Mouse (Mus musculus) MEL (cell line): ENCODE measurements around the gene Rem1. TPM values are rescaled to one million over a fixed set of nuclear protein-coding genes. Genes with fewer than 3 reads are reported as not detected.

Experiments used
- DNase-seq: peaks from one replicate; pipeline ENCODE4 v3.0.0; 2011; ENCODE audit warnings: low read depth, low spot score
- H3K27ac ChIP-seq: 2 replicates; pipeline ENCODE4 v1.5.1; 2012; ENCODE audit warnings: low read depth, mild to moderate bottlenecking, control low read depth, low read length, moderate library complexity; ENCODE audit not compliant: control insufficient read depth
- H3K27me3 ChIP-seq, 2 experiments: fragments of 150-350 bp in 1 of 2; sonication (generic) in 1 of 2; 2 replicates each; pipeline ENCODE4 v1.6.1; 2012; ENCODE audit warnings: low read length in 2 of 2, mild to moderate bottlenecking in 2 of 2, improper control_type of control experiment in 1 of 2, moderate library complexity in 1 of 2; ENCODE audit not compliant: insufficient read depth in 2 of 2, control insufficient read depth in 1 of 2
- H3K36me3 ChIP-seq, 2 experiments: 2 replicates each; pipeline ENCODE4 v1.6.1; 2012 to 2014; ENCODE audit warnings: low read length in 2 of 2, improper control_type of control experiment in 1 of 2, inconsistent platforms in 1 of 2, mild to moderate bottlenecking in 1 of 2; ENCODE audit not compliant: insufficient read depth in 2 of 2, control insufficient read depth in 1 of 2
- H3K4me1 ChIP-seq, 2 experiments: fragments of 150-350 bp in 1 of 2; sonication (generic) in 1 of 2; 2 replicates each; pipeline ENCODE4 v1.6.1; 2012; ENCODE audit warnings: low read length in 2 of 2, improper control_type of control experiment in 1 of 2, mild to moderate bottlenecking in 1 of 2; ENCODE audit not compliant: insufficient read depth in 2 of 2, control insufficient read depth in 1 of 2
- H3K4me3 ChIP-seq, 2 experiments: fragments of 150-350 bp in 1 of 2; sonication (generic) in 1 of 2; 2 replicates each; pipeline ENCODE4 v1.5.1; 2012; ENCODE audit warnings: low read depth in 2 of 2, low read length in 2 of 2, mild to moderate bottlenecking in 2 of 2, moderate library complexity in 2 of 2, control low read depth in 1 of 2, improper control_type of control experiment in 1 of 2; ENCODE audit not compliant: control insufficient read depth in 1 of 2, insufficient read depth in 1 of 2
- H3K79me2 ChIP-seq: 2 replicates; pipeline ENCODE4 v1.6.1; 2012; ENCODE audit warnings: mild to moderate bottlenecking, low read length, moderate library complexity; ENCODE audit not compliant: control insufficient read depth, poor library complexity, insufficient read depth
- H3K9ac ChIP-seq: 2 replicates; pipeline ENCODE4 v1.6.1; 2012; ENCODE audit warnings: low read depth, mild to moderate bottlenecking, control low read depth, low read length, moderate library complexity; ENCODE audit not compliant: control insufficient read depth, poor library complexity, severe bottlenecking
- H3K9me3 ChIP-seq: fragments of 150-350 bp; sonication (generic); replicated peaks from 2 replicates; pipeline ENCODE4 v1.6.1; 2012; ENCODE audit warnings: mild to moderate bottlenecking, low read length, improper control_type of control experiment, moderate library complexity; ENCODE audit not compliant: insufficient read depth
- CHD1 ChIP-seq: IDR thresholded peaks from 2 replicates; pipeline ENCODE4 v1.6.1; 2012; ENCODE audit warnings: low read depth, mild to moderate bottlenecking, inconsistent platforms, low read length, improper control_type of control experiment
- CHD2 ChIP-seq: IDR thresholded peaks from 2 replicates; pipeline ENCODE4 v1.6.1; 2011; ENCODE audit warnings: low read length, improper control_type of control experiment
- EP300 ChIP-seq, 2 experiments: IDR thresholded peaks; 2 replicates each; pipeline ENCODE4 v1.6.1; 2011; ENCODE audit warnings: improper control_type of control experiment in 2 of 2, low read length in 2 of 2, low read depth in 1 of 2, mild to moderate bottlenecking in 1 of 2
- ETS1 ChIP-seq: IDR thresholded peaks from 2 replicates; pipeline ENCODE4 v1.6.1; 2012; ENCODE audit warnings: low read depth, mild to moderate bottlenecking, inconsistent platforms, low read length, improper control_type of control experiment, moderate library complexity
- GABPA ChIP-seq: IDR thresholded peaks from 2 replicates; pipeline ENCODE4 v1.6.1; 2012; ENCODE audit warnings: low read depth, mild to moderate bottlenecking, inconsistent platforms, low read length, improper control_type of control experiment, moderate library complexity
- GATA1 ChIP-seq: IDR thresholded peaks from 2 replicates; pipeline ENCODE4 v1.6.1; 2011; ENCODE audit warnings: low read depth, low read length, improper control_type of control experiment
- HCFC1 ChIP-seq: IDR thresholded peaks from 2 replicates; pipeline ENCODE4 v1.6.1; 2012; ENCODE audit warnings: low read depth, mild to moderate bottlenecking, inconsistent platforms, low read length, improper control_type of control experiment, moderate library complexity
- KAT2A ChIP-seq: conservative IDR thresholded peaks from 2 replicates; pipeline ENCODE4 v1.6.1; 2012; ENCODE audit warnings: low read depth, low read length, improper control_type of control experiment, inconsistent platforms
- MAX ChIP-seq: IDR thresholded peaks from 2 replicates; pipeline ENCODE4 v1.6.1; 2011; ENCODE audit warnings: low read length, improper control_type of control experiment
- MEF2A ChIP-seq: IDR thresholded peaks from 2 replicates; pipeline ENCODE4 v1.6.1; 2014; ENCODE audit warnings: low read depth, mild to moderate bottlenecking, inconsistent platforms, low read length, improper control_type of control experiment; ENCODE audit not compliant: poor library complexity, insufficient replicate concordance, severe bottlenecking; ENCODE audit errors: extremely low read depth
- MXI1 ChIP-seq: IDR thresholded peaks from 2 replicates; pipeline ENCODE4 v1.6.1; 2011; ENCODE audit warnings: mild to moderate bottlenecking, low read depth, low read length, improper control_type of control experiment
- MYB ChIP-seq: IDR thresholded peaks from 2 replicates; pipeline ENCODE4 v1.6.1; 2011; ENCODE audit warnings: mild to moderate bottlenecking, low read depth, low read length, improper control_type of control experiment
- NELFE ChIP-seq: IDR thresholded peaks from 2 replicates; pipeline ENCODE4 v1.6.1; 2011; ENCODE audit warnings: low read depth, low read length, improper control_type of control experiment
- NRF1 ChIP-seq: IDR thresholded peaks from 2 replicates; pipeline ENCODE4 v1.6.1; 2014; ENCODE audit warnings: low read depth, mild to moderate bottlenecking, inconsistent platforms, low read length, improper control_type of control experiment, moderate library complexity; ENCODE audit not compliant: poor library complexity, insufficient read depth, severe bottlenecking
- POLR2A ChIP-seq, 2 experiments: IDR thresholded peaks; 2 replicates each; pipeline ENCODE4 v1.6.1; 2011 to 2012; ENCODE audit warnings: low read length in 2 of 2, mild to moderate bottlenecking in 2 of 2, control low read depth in 1 of 2, improper control_type of control experiment in 1 of 2, low read depth in 1 of 2, moderate library complexity in 1 of 2; ENCODE audit not compliant: control insufficient read depth in 1 of 2, insufficient read depth in 1 of 2, poor library complexity in 1 of 2
- POLR2AphosphoS5 ChIP-seq: IDR thresholded peaks from 2 replicates; pipeline ENCODE4 v1.6.1; 2012; ENCODE audit warnings: low read depth, borderline replicate concordance, mild to moderate bottlenecking, inconsistent platforms, low read length, moderate library complexity, mixed read lengths
- RAD21 ChIP-seq: IDR thresholded peaks from 2 replicates; pipeline ENCODE4 v1.6.1; 2011; ENCODE audit warnings: mild to moderate bottlenecking, low read depth, low read length, improper control_type of control experiment
- TAL1 ChIP-seq: IDR thresholded peaks from 2 replicates; pipeline ENCODE4 v1.6.1; 2012; ENCODE audit warnings: mild to moderate bottlenecking, inconsistent platforms, low read length, moderate library complexity, mixed read lengths
- UBTF ChIP-seq: IDR thresholded peaks from 2 replicates; pipeline ENCODE4 v1.6.1; 2012; ENCODE audit warnings: low read depth, mild to moderate bottlenecking, inconsistent platforms, low read length, improper control_type of control experiment, moderate library complexity, borderline replicate concordance; ENCODE audit not compliant: insufficient read depth
- USF2 ChIP-seq, 2 experiments: IDR thresholded peaks; 2 replicates each; pipeline ENCODE4 v1.6.1; 2011 to 2012; ENCODE audit warnings: improper control_type of control experiment in 2 of 2, low read length in 2 of 2, borderline replicate concordance in 1 of 2, inconsistent platforms in 1 of 2, low read depth in 1 of 2, mild to moderate bottlenecking in 1 of 2; ENCODE audit not compliant: insufficient read depth in 1 of 2
- ZKSCAN1 ChIP-seq: IDR thresholded peaks from 2 replicates; pipeline ENCODE4 v1.6.1; 2012; ENCODE audit warnings: low read depth, mild to moderate bottlenecking, inconsistent platforms, low read length, improper control_type of control experiment, moderate library complexity
- ZNF384 ChIP-seq: IDR thresholded peaks from 2 replicates; pipeline ENCODE4 v1.6.1; 2012; ENCODE audit warnings: low read depth, mild to moderate bottlenecking, inconsistent platforms, low read length, improper control_type of control experiment
- polyA plus RNA-seq, 2 experiments: library from polyadenylated mRNA; stranded (reverse) in 1 of 2; unstranded in 1 of 2; fragments of >175 nt in 1 of 2; fragments of >200 nt in 1 of 2; gene quantifications; 2 replicates each; pipeline versions ENCODE4 v1.2.1 to v1.2.4; 2012; ENCODE audit warnings: low replicate concordance in 2 of 2, low read depth in 1 of 2; ENCODE audit not compliant: insufficient read length in 2 of 2, insufficient read depth in 1 of 2, missing spikeins in 1 of 2
- total RNA-seq: library from RNA; depleted of rRNA; stranded (reverse); fragments of 300-350 nt; gene quantifications from 2 replicates; pipeline ENCODE4 v1.2.3, GENCODE M21; 2012

The Rem1 gene
- total and polyA plus RNA-seq, 3 experiments: not detected

GRCm38 (mm10) chr2:152678302-152678701 lies 51.6 kb downstream of the Rem1 start (continued):
- TF ChIP-seq USF2 (IDR thresholded peaks at IDR 0.05; ENCODE audit: borderline replicate concordance in 1 of 2, insufficient read depth in 1 of 2, low read depth in 1 of 2, low read length in 2 of 2): no peak
- TF ChIP-seq NRF1: no peak
- TF ChIP-seq CHD2: no peak
- TF ChIP-seq GATA1: no peak
- TF ChIP-seq POLR2A (IDR thresholded peaks at IDR 0.05; ENCODE audit: control insufficient read depth in 1 of 2, insufficient read depth in 1 of 2, low read depth in 1 of 2, low read length in 2 of 2, poor library complexity in 1 of 2): no peak
- no peak for TF ChIP-seq UBTF
- no peak for TF ChIP-seq KAT2A
- no peak for TF ChIP-seq MYB
- TF ChIP-seq MXI1: 0 out of 2 replicates have a peak, but pooled peaks have one; percentile 23

DNA sequence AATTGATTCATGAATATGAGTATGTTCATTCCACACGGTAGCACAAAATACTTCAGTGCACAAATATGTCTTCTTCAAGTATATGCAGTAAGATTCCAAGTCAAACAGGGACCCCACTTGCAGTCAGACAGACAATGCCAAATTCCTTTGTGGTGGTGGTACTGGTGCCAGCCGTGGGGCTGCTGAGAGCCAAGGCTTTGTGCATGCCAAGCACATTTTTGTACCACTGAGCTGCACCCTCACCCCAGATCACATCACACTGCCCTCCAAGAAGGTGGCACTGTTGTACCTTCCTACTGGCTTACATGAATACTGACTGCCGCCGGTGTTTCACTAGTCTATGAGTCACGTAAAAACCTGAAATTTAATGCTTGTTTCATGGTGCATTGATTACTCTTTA lies 52.2 kb downstream of the Rem1 start:
- Histone ChIP-seq H3K4me3 (no peak overlapping the region), H3K79me2 (no peaks in the 10 kb centered on the region; the same call in 1 of the 2 replicates), H3K27ac (no peak overlapping the region), H3K9me3 (no peaks in the 10 kb centered on the region), H3K27me3 (no peaks in the 10 kb centered on the region), H3K9ac (no peak overlapping the region), H3K36me3 (peaks cover 0 to 21% of the 10 kb centered on the region in 2 experiments; a peak in 2 of 4 replicates), H3K4me1 (no peaks in the 10 kb centered on the region)
- TF ChIP-seq EP300 (IDR thresholded peaks at IDR 0.05; ENCODE audit: low read depth in 1 of 2, low read length in 2 of 2) (no peak), MEF2A (no peak), POLR2A (IDR thresholded peaks at IDR 0.05; ENCODE audit: control insufficient read depth in 1 of 2, insufficient read depth in 1 of 2, low read depth in 1 of 2, low read length in 2 of 2, poor library complexity in 1 of 2) (no peak), ZKSCAN1 (no peak), RAD21 (no peak), CHD1 (no peak), MAX (no peak), NELFE (no peak), ETS1 (no peak), GABPA (no peak), ZNF384 (no peak), TAL1 (no peak), HCFC1 (no peak), POLR2AphosphoS5 (no peak)
- no peak for DNase-seq
